Mouse (Mus musculus): Measurements from ENCODE around the gene Dbh. TPM values are rescaled to one million over a fixed set of nuclear protein-coding genes. Genes with fewer than 3 reads are reported as not detected.

Gene Dbh
- 0.29 and 0.37 TPM in 2 replicates for polyA plus RNA-seq (2015; fragmentation: Nextera tagmentation; extraction: Ambion mirVana)

DNA sequence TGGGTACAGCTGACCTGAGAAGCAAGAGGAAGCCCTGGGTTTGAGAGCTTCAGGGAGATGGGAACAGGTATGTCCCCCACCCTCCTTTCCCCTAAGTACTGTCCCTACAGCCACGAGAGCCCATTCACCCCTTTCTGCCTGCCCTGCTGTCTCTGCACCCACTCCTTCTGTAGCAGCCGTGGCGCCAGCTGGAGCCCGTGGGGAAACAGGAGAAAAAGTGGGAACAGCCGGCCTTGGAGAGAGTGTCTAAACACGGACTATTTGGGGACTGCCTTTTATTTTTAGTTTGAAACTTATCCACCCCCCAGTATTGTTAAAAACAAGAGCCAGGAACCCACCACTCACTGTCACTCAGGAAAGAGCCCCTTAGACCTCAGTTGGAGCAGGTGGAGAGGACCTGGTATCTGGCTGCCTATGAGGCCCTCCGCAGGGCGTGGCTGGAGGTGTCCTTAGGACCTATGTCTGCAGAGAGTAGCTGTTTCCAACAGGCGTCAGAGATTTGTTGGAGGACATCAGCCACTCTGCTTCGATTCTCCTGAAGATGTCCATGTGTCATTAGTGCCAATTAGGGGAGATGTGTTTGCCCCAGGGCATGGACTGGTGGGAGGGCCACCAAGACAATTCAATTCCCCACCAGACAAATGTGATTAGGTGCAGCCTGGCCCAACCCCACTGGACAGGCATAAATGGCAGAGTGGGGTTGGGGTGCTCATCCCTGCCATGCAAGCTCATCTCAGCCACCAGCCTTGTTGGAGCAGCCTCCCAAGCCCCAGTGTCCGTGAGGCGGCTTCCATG lies at the start of gene Dbh:
TSS of gene Dbh (plus strand) at position 438 of the 795 bp plus-strand sequence.
- Histone ChIP-seq H3K27ac (replicated peaks) (no peak within 1 kb of the TSS), H3K9ac (replicated peaks) (no peak within 1 kb of the TSS), H3K4me3 (replicated peaks) (no peak within 1 kb of the TSS), H3K4me1 (no peaks in the 10 kb centered on the region), H3K36me3 (no peaks in the 10 kb centered on the region), H3K9me3 (replicated peaks) (no peaks in the 10 kb centered on the region), H3K4me2 (no peak within 1 kb of the TSS), H3K27me3 (replicated peaks) (no peaks in the 10 kb centered on the region)
- no peak for ATAC-seq (ENCODE audit: low FRiP score)
- 83% methylated on average over 12 of the region's 12 CpGs for WGBS

DNA sequence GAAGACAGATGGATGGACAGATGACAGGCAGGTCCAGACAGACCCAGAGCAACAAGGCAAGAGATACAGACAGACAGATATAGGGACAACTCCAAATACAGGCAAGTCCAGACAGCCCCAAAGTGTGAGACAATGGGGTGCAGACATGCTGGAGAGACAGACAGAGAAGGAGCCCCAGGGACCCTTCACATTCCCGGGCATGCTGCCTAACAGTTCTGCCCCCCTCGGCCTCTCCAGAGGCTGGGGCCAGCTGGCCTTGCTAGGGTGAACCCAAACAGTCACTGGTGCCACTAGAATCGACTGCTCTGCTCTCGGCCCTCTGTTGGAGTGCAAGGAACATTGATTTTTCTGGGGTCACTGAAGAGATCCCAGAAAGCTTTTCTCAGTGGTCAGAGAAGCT lies 46.6 kb upstream of the Dbh start:
- Histone ChIP-seq H3K36me3 (no peaks in the 10 kb centered on the region), H3K9ac (replicated peaks) (no peak overlapping the region), H3K9me3 (replicated peaks) (no peaks in the 10 kb centered on the region), H3K27me3 (replicated peaks) (no peaks in the 10 kb centered on the region), H3K27ac (replicated peaks) (no peak overlapping the region), H3K4me2 (no peak overlapping the region), H3K4me3 (replicated peaks) (no peak overlapping the region), H3K4me1 (peaks cover 41% of the 10 kb centered on the region)
- 50% methylated on average over 4 of the region's 4 CpGs for WGBS
- ATAC-seq (ENCODE audit: low FRiP score): no peak

DNA sequence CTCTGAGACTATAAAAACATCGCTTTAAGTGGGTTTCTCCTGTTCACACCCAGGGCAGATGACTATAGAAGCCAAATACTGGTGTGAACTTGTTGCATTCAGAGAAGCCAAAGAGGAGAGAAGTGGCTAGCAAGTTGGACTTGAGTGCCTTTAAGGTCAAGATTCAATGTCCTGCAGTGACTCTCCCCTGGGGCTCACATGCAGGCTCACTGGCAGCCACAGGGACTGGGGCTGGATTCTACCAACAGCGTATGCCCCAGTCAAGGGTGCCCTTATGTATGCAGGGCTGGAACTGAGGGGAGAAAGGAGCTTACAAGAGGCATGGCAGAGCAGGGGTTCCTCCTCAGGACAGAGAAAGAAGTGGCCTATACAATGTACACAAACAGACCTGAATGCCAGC lies 45.3 kb upstream of the Dbh start:
- Histone ChIP-seq H3K4me3 (replicated peaks) (no peak overlapping the region), H3K4me1 (peaks cover 41% of the 10 kb centered on the region), H3K4me2 (no peak overlapping the region), H3K9ac (replicated peaks) (no peak overlapping the region), H3K36me3 (no peaks in the 10 kb centered on the region), H3K27ac (replicated peaks) (no peak overlapping the region), H3K27me3 (replicated peaks) (0 out of 2 replicates have a peak, but pooled peaks cover 2% of the 10 kb centered on the region), H3K9me3 (replicated peaks) (no peaks in the 10 kb centered on the region)
- no peak for ATAC-seq (ENCODE audit: low FRiP score)
- WGBS: 83% methylated on average over 2 of the region's 2 CpGs

- Histone ChIP-seq H3K4me3 (replicated peaks) (no peak overlapping the region), H3K4me2 (no peak overlapping the region), H3K36me3 (no peaks in the 10 kb centered on the region), H3K9ac (replicated peaks) (no peak overlapping the region), H3K27ac (replicated peaks) (no peak overlapping the region), H3K4me1 (peaks cover 41% of the 10 kb centered on the region), H3K9me3 (replicated peaks) (no peaks in the 10 kb centered on the region), H3K27me3 (replicated peaks) (0 out of 2 replicates have a peak, but pooled peaks cover 2% of the 10 kb centered on the region)
- WGBS: 56% methylated on average over 8 of the region's 8 CpGs
- no peak for ATAC-seq (ENCODE audit: low FRiP score)
Measured at GRCm38 (mm10) chr2:27120241-27120641, 44.8 kb upstream of the Dbh start.

GRCm38 (mm10) chr2:27121626-27122355 lies 43.2 kb upstream of the Dbh start:
- 8% methylated on average over 9 of the region's 9 CpGs for WGBS
- no peaks in the 10 kb centered on the region for H3K9me3 ChIP-seq (replicated peaks)
- no peak overlapping the region for H3K4me3 ChIP-seq (replicated peaks)
- peak overlapping the region; percentile 28 for H3K27ac ChIP-seq (replicated peaks)
- H3K36me3 ChIP-seq: no peaks in the 10 kb centered on the region
- ATAC-seq (ENCODE audit: low FRiP score): peak; percentile 42; the same call in 1 of the 2 replicates
- peaks cover 41% of the 10 kb centered on the region for H3K4me1 ChIP-seq
- 0 out of 2 replicates have a peak, but pooled peaks cover 2% of the 10 kb centered on the region for H3K27me3 ChIP-seq (replicated peaks)
- no peak overlapping the region for H3K4me2 ChIP-seq
- no peak overlapping the region for H3K9ac ChIP-seq (replicated peaks)

- peaks cover 41% of the 10 kb centered on the region for H3K4me1 ChIP-seq
- H3K27ac ChIP-seq (replicated peaks): 0 out of 2 replicates have a peak overlapping the region, but pooled peaks have one; percentile 15
- H3K9me3 ChIP-seq (replicated peaks): no peaks in the 10 kb centered on the region
- ATAC-seq (ENCODE audit: low FRiP score): no peak
- H3K4me3 ChIP-seq (replicated peaks): no peak overlapping the region
- no peak overlapping the region for H3K4me2 ChIP-seq
- no peak overlapping the region for H3K9ac ChIP-seq (replicated peaks)
- H3K36me3 ChIP-seq: no peaks in the 10 kb centered on the region
- 15% methylated on average over 9 of the region's 9 CpGs for WGBS
- H3K27me3 ChIP-seq (replicated peaks): 0 out of 2 replicates have a peak, but pooled peaks cover 2% of the 10 kb centered on the region
Measured at GRCm38 (mm10) chr2:27122578-27122977, 42.5 kb upstream of the Dbh start.

GRCm38 (mm10) chr2:27123121-27123520 lies 41.9 kb upstream of the Dbh start:
- H3K9me3 ChIP-seq (replicated peaks): no peaks in the 10 kb centered on the region
- H3K36me3 ChIP-seq: no peaks in the 10 kb centered on the region
- no peak overlapping the region for H3K9ac ChIP-seq (replicated peaks)
- H3K4me3 ChIP-seq (replicated peaks): no peak overlapping the region
- ATAC-seq (ENCODE audit: low FRiP score): no peak
- 0 out of 2 replicates have a peak, but pooled peaks cover 2% of the 10 kb centered on the region for H3K27me3 ChIP-seq (replicated peaks)
- H3K4me2 ChIP-seq: no peak overlapping the region
- peaks cover 41% of the 10 kb centered on the region for H3K4me1 ChIP-seq
- WGBS: 91% methylated on average over 4 of the region's 4 CpGs
- H3K27ac ChIP-seq (replicated peaks): no peak overlapping the region

DNA sequence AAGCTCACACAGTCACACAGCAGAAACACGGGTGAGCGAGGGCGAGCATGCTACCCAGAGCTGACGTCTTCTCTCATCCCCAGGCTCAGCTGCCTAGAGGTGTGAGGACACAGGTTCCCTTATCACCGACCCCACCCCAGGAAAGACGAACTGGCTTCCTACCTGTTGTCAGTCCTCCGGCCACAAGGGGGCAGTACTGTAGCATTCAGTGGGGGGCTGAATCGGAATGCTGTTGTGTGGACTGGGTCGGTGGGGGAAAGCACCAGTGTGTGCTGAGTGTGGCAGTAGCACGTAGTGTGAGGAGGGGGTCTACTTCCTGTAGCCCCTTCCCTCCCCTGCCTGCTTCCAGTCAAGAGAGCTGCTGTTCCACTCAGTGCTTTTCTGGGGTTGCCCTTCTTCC lies 39.1 kb upstream of the Dbh start:
- Histone ChIP-seq H3K9ac (replicated peaks) (no peak overlapping the region), H3K9me3 (replicated peaks) (no peaks in the 10 kb centered on the region), H3K27ac (replicated peaks) (no peak overlapping the region), H3K4me1 (peaks cover 23% of the 10 kb centered on the region), H3K4me2 (no peak overlapping the region), H3K36me3 (no peaks in the 10 kb centered on the region), H3K4me3 (replicated peaks) (no peak overlapping the region), H3K27me3 (replicated peaks) (0 out of 2 replicates have a peak, but pooled peaks cover 2% of the 10 kb centered on the region)
- ATAC-seq (ENCODE audit: low FRiP score): no peak
- 49% methylated on average over 10 of the region's 10 CpGs for WGBS

DNA sequence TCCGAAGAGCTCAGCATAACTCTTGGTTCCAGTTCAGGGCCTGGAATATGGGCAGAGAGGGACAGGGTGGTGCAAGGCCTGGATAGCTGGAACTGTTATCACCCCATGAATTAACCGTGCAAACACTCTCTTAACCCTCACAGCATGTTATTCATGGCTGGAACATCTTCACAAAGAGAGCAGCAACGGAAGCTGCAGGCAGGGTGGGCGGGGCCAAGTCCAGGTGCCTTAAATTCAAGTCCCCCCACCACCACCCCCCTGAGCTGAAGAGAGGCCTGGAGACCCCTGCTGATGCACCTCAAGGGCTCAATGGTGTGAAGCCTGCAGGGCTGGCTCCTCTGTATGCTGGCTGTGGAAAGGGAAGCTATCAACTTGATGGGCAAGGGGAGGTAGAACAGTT lies 38.5 kb upstream of the Dbh start:
- 0 out of 2 replicates have a peak, but pooled peaks cover 2% of the 10 kb centered on the region for H3K27me3 ChIP-seq (replicated peaks)
- H3K9ac ChIP-seq (replicated peaks): no peak overlapping the region
- H3K27ac ChIP-seq (replicated peaks): no peak overlapping the region
- H3K36me3 ChIP-seq: no peaks in the 10 kb centered on the region
- no peaks in the 10 kb centered on the region for H3K9me3 ChIP-seq (replicated peaks)
- no peak overlapping the region for H3K4me3 ChIP-seq (replicated peaks)
- 55% methylated on average over 4 of the region's 4 CpGs for WGBS
- H3K4me1 ChIP-seq: peaks cover 18% of the 10 kb centered on the region
- ATAC-seq (ENCODE audit: low FRiP score): no peak
- no peak overlapping the region for H3K4me2 ChIP-seq

GRCm38 (mm10) chr2:27128990-27129389 lies 36.0 kb upstream of the Dbh start:
- Histone ChIP-seq H3K9me3 (replicated peaks) (no peaks in the 10 kb centered on the region), H3K36me3 (no peaks in the 10 kb centered on the region)
- ATAC-seq (ENCODE audit: low FRiP score): no peak

DNA sequence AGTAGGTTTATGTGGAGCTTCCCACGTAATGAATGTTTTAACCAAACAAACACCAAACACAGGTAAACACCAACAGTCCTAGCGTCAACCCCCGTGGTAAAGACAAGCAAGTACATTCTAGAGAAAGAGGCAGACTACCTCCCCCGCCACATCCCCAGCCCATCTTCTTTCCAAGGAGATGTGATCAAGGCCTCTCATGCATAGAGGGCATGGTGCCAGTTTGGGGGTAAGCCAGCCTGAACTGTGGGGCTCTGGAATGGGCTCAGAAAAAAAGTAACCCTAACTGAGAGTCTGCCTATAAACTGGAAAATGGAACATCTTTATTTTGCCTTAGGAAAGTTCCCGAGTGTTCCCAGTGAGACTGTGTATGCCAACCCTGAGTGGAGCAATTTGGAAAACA lies 29.1 kb upstream of the Dbh start:
- Histone ChIP-seq H3K4me3 (replicated peaks) (no peak overlapping the region), H3K27ac (replicated peaks) (no peak overlapping the region), H3K9ac (replicated peaks) (no peak overlapping the region), H3K9me3 (replicated peaks) (no peaks in the 10 kb centered on the region), H3K4me1 (0 out of 2 replicates have a peak, but pooled peaks cover 5% of the 10 kb centered on the region), H3K27me3 (replicated peaks) (peaks cover 17% of the 10 kb centered on the region; the same call in 1 of the 2 replicates), H3K4me2 (no peak overlapping the region), H3K36me3 (no peaks in the 10 kb centered on the region)
- no peak for ATAC-seq (ENCODE audit: low FRiP score)
- WGBS: 74% methylated on average over 5 of the region's 5 CpGs

More at GRCm38 (mm10) chr2:27128990-27129389, 36.0 kb upstream of the Dbh start:
- Histone ChIP-seq H3K4me1 (no peaks in the 10 kb centered on the region), H3K4me2 (no peak overlapping the region), H3K27me3 (replicated peaks) (no peaks in the 10 kb centered on the region), H3K27ac (replicated peaks) (no peak overlapping the region), H3K9ac (replicated peaks) (no peak overlapping the region), H3K4me3 (replicated peaks) (no peak overlapping the region)
- whole genome bisulfite sequencing: 66% methylated on average over 3 of the region's 3 CpGs

All from neural tube, embryonic 15.5 days (tissue).